Mouse (Mus musculus) lung, postnatal 25 days (tissue): ENCODE measurements around the gene Pip4k2c.
"Not testable (repeated sequence)": the region's sequence is repeated elsewhere in the genome, so short reads cannot be mapped to it uniquely, and the experiment has no call there.

Source experiments
- DNase-seq: peaks from one replicate; pipeline ENCODE4 v3.0.0; 2022; ENCODE audit warnings: low spot score

The Pip4k2c gene

DNA sequence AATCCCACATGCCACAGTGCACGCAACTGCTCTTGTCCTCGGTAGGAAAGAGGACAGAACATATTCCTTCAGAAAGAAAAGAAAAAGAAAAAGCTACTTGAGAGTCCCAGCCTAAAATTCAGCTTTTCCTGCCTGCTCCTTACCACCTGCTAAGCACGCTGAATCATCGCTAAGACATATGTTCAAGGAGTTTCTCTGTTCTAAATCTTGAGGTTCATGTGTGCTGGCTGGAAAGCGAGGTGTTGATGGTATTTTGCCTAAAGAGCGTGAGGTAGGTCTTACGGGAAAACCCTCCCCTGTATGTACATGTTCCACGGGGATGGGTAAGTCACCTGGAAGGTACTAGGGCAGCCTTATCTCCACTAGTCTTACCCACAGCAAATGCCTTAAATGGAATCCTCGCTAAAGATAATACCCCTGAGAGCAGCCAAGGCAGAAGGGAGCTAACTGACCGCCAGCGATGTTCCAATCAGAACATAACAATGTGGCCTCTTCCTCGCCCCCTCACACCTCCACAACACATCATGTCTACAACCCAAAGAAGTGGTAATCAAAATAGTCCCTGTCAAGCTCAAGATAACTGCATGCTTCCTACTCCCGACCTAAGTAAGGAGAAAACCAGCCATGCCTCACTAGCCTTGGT is 1.3 kb downstream of the Pip4k2c start:
- no peak for DNase-seq

DNA sequence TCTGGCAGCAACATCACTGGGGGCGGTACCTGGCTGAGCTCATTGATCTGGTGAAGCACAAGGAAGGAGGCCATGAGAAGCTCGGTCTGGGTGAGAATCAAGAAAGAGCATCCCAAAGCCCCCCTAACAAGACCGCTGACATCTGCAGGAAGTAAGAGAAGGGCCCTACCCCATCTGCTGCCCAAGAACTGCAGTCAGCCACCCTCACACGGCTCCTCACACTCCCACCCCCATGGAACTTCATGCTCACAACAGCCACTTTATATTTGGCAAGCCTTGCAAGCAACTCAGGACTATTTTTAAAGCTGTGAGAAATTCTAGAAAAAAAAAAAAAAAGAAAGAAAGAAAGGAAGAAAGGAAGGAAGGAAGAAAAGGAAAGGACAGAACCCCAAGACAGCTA is 2.5 kb downstream of the Pip4k2c start:
- DNase-seq, result no peak

DNA sequence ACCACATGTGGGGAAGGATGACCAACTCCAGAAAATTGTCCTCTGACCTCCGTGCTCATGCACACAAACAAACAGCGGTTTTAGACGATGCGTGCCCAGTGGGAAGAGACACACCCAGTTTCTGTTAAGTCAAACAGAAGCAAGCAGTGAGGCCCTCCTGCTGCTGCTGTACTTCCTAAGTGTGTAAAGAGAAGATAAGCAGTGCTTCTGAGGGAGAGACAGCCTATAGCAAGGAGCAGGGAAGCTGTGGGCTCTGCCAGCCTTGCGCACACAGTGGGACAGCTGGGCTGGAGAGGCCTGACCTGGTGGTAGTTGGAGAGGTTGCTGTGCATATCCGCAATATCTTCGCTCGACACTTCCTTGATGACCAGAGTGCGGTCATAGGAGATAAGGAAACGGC is 6.0 kb downstream of the Pip4k2c start:
- no peak for DNase-seq

DNA sequence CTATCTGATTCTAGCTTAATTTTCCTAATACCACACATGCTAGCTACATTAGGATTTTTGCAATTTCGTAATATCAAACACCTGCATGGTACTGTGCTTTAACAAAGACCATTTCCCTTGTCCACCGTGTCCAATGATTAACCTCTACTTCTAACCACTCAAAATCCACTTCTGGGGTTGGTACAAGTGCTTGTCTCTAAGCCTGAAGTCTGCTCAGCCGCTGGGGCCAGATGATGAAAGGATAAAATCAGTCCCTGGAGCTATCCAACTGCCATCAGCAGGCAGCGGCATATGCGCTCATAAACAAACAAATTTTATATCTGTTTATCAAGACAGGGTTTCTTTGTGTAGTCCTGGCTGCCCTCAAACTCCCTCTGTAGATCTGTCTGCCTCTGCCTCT is 6.8 kb downstream of the Pip4k2c start:
- peak; percentile 47 for DNase-seq

DNA sequence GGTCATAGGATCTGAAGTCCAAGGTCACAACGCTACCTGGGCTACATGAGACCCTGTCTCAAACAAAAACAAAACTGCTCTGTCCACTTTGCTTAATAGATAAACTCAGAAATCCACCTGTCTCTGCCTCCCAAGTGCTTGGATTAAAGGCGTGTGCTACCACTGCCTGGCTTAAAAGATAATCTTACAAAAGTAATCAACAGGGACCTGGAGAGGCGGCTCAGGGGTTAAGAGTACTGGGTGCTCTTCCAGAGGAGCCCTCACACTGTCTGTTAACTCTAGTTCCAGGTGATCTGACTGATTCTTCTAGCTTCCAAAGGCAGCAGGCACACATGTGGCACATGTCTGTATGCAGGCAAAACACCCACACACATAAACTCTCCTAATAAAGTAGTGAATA is 8.3 kb downstream of the Pip4k2c start:
- DNase-seq, result no peak

DNA sequence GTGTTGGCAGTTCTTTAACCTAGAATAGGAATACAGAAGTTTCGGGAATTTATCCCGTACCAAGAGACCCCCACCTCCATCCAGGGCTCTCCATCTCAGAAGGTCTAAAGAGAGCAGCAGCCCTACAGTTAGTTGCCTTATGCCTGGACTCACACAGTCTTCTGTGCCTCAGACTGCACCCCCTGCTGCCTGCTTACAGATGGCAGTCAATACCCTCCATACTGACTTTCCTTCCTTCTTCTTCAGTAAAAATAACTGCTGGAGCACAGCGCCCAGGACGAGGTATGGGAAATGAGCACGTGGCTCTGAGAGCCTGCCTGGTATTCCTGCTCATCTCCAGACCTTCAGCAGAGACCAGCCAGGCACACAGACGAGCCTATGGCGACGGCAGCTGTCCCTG is 11.1 kb downstream of the Pip4k2c start:
- DNase-seq, result no peak

GRCm38 (mm10) chr10:127199474-127199873 is 11.9 kb downstream of the Pip4k2c start:
- DNase-seq, result no peak

GRCm38 (mm10) chr10:127199068-127199467 is 12.3 kb downstream of the Pip4k2c start:
- DNase-seq, result no peak

- DNase-seq, result no peak
Observed at GRCm38 (mm10) chr10:127198492-127198891, 12.9 kb downstream of the Pip4k2c start.

DNA sequence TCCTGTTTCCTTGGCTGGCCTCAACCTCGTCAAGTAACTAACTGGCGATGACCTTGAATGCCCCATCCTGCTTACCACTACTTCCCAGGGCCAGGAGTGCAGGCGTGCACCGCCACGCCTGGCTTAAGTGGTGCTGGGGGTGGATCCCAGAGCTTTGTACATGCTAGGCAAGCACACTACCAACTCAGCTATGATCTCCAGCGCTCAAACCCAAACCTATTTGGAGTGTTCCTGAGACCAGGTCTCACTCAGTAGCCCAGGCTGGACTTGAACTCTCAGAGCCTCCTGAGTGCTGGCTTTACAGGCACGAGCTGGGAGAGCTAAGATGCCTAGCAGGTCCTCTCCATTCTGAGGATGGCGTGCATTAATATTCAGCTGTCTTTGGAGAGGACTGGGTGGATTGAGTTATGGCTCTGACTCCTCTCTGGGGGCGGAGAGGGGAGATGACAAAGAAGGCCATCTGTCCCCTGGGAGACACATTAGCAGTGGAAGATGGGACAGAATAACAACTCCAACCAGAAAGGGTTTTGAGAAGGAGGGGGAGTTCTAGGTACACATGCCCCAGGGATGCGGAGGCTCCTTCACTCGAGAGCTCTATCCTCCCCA is 13.8 kb downstream of the Pip4k2c start:
- DNase-seq, result no peak

GRCm38 (mm10) chr10:127197104-127197503 is 14.3 kb downstream of the Pip4k2c start:
- DNase-seq, result no peak

- DNase-seq, result peak; percentile 80
Observed at GRCm38 (mm10) chr10:127196392-127196791, 15.0 kb downstream of the Pip4k2c start.

GRCm38 (mm10) chr10:127195328-127196129 is 15.9 kb downstream of the Pip4k2c start, which contains the start of gene Dtx3:
Dtx3 (minus strand) TSS chr10:127195728.
- DNase-seq, result no peak

DNA sequence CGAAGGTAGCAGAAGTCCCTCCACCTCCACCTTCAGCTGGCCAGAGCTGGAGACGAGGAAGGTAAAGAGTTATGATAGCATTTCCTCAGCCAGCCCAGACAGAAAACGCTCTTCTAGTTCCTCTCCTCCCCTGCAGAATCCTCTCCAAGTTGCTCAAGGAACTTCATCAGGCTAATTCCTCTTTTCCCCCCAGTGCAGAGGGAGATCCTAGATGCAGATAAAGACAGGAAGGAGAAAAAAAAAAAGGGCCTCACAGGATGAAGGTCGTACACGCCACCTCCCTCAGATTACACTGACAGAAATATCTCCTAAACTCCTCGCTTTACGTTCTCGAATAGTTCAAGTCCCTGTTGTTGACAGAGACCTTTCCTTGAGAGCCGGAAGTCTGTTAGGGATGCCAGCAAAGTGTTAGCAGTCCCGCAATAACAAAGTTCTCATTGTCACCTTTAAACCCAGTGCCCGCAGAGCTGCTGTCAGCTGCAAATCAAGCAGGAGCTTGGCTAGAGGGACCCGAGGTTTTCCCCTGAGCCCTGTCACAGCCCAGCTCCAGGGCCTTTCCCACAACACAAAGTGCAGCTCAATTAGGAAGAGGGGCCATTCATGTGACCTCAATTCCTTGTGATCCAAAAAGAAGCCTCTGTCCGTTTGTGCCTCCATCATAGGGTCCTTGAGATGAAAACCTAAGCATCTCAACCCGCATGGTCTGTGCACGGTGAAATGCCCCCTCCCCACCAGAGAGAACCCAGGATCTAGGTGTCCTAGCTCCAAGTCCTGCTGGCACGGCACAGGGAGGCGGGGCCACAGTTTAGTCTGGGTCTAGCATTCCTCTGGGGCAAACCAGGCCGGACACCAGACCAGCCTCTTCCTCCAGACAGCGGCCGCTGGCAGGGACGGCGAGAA is 16.7 kb downstream of the Pip4k2c start:
- DNase-seq, result peak; percentile 69

DNA sequence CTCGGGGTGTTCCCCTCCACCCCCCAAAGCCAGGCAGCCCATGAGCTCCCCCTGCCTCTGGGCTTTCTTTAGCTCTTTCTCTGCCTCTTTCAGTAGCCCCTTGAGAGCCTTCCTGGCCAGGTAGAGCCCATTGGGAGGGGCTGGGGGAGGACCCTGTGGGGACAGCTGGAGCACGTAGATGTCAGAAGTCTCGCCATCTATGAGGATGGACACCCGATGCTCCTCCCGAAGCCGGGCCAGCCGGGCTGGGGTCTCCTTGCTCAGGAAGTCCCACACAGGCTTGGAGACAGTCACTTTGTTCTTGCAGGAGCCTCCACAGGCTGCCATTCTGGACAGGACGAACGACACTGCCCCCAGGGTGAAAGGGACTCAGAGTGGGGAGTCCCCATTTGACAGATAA is 18.4 kb downstream of the Pip4k2c start:
- no peak for DNase-seq

DNA sequence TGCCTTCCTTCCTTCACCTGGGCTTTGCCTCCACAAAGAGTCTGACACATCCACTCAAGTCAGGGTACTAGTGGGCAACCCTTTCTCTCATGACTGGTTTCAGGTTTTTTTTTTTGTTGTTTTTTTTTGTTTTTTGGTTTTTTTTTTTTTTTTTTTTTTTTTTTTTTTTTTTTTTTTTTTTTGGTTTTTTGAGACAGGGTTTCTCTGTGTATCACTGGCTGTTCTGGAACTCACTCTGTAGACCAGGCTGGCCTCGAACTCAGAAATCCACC is 19.4 kb downstream of the Pip4k2c start:
- DNase-seq, result not testable (repeated sequence)

- DNase-seq, result no peak
Observed at GRCm38 (mm10) chr10:127191191-127192056, 20.0 kb downstream of the Pip4k2c start.

- DNase-seq, result no peak
Observed at GRCm38 (mm10) chr10:127190398-127191190, 20.8 kb downstream of the Pip4k2c start.

- peak; percentile 39 for DNase-seq
Observed at GRCm38 (mm10) chr10:127189651-127190381, 21.6 kb downstream of the Pip4k2c start, which contains the start of gene Arhgef25. Arhgef25 (minus strand) TSS chr10:127190083.
